Mouse (Mus musculus): Measurements from ENCODE around the gene Cacna1g. TPM values are rescaled to one million over a fixed set of nuclear protein-coding genes. Genes with fewer than 3 reads are reported as not detected.
A peak's percentile ranks its signal among the peaks of the same experiment; 100 is the strongest.

The Cacna1g gene
- polyA plus RNA-seq, 1 experiment from 2014 or later = 13.6 TPM

DNA sequence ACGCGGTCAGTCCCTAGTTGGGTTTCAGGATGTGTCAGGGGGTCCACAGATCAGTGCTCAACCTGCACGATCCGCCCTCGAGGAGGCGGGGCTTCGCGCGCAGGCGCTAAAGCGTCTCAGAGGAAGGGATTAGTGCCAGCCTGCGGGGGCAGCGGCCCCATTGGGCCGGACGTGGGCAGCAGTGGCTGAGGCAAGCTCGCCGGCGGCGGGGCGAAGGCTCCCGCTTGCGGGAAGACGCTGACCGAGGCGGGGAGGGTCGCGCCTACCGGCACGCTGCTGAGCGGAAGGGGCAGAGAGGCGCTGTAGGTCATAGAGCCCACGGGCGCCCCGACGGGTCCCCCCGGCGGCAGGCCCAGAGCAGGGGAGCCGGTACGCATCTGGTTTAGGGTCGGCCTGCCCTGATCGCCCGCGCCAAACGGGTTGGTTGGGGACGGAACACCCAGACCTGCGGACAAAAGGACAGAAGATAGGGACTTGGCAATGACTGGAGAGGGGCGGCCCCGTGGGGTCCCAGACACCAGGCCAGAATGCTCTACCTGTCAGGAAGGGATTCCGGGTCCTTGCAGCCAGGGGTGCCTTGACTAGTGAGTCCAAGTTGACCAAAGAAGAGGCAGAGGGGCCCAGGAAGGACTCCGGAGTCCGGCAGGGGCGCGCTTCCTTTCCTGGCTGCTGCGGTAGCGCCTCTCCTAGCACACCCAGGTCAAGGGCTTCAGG lies 17.2 kb upstream of the Cacna1g start:
- peak overlapping the region; percentile 81 for H3K9ac ChIP-seq
- WGBS = 5% methylated on average over 55 of the region's 55 CpGs
- peaks cover 20% of the 10 kb centered on the region for H3K4me1 ChIP-seq (replicated peaks)
- peak overlapping the region; percentile 64 for H3K4me2 ChIP-seq
- peak; percentile 59 for ATAC-seq (ENCODE audit: low FRiP score)
- H3K9me3 ChIP-seq = no peaks in the 10 kb centered on the region
- H3K36me3 ChIP-seq = no peaks in the 10 kb centered on the region
- peaks cover 65% of the 10 kb centered on the region for H3K27me3 ChIP-seq
- H3K4me3 ChIP-seq = peak overlapping the region; percentile 53
- H3K27ac ChIP-seq = no peak overlapping the region

DNA sequence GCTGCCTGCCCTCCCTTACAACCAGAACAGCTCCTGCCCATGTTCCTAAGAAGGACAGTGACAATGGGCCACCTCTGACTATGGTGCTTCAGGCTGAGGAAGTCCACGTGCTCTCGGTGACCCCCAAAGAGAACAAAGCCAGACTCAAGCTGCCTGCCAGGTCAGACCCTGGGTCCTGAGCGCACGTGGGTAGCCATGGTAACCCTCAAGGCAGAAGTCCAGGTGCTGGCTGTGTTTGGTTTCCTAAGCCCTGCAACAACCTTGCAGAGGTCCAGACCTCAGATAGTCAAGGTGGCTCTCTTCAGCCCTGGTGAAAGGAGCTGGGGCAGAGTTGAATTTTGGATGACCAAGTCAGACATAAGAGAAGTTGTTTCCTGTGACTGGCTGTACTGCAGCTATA lies 15.7 kb upstream of the Cacna1g start:
- ATAC-seq (ENCODE audit: low FRiP score) = no peak
- H3K9me3 ChIP-seq = no peaks in the 10 kb centered on the region
- no peak overlapping the region for H3K9ac ChIP-seq
- peaks cover 20% of the 10 kb centered on the region for H3K4me1 ChIP-seq (replicated peaks)
- no peak overlapping the region for H3K27ac ChIP-seq
- H3K4me3 ChIP-seq = no peak overlapping the region
- H3K27me3 ChIP-seq = peaks cover 70% of the 10 kb centered on the region
- 33% methylated on average over 4 of the region's 4 CpGs for WGBS
- H3K4me2 ChIP-seq = no peak overlapping the region
- no peaks in the 10 kb centered on the region for H3K36me3 ChIP-seq

DNA sequence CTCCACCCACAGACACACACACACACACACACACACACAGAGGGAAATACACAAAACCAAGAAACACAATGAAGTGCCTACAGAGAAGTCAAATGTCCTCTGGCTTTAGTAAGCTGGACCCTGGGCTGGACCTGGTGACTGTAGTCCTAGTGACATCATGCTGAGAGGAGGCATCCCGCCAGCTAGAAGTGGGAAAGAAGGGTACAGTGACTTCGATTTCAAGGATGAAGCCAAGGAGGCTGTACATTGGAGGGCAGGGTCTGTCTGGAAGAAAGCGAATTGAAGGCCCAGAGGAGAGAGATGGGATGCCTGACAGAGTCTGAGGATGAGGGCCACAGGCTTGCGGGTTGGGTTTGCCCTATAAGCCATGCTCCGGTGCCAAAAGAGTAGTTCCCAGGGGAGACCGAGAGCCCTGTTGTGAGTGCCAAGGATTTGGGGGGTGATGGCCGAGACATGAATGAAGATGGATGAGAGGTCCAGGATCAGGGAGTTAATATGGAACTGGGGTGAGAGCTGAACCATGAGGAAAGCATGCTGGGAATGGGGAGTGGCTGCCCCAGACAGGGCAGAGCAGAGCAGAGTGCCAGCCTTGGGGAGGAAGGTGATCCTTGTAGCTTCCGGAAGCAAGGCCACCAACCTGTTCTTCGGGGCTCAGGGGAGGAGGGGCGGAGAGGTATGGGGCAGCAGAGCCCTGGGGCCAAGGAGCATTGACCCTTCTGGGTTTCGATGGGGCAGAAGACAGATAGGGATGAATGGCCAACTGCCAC lies 15.0 kb upstream of the Cacna1g start:
- Histone ChIP-seq H3K4me1 (replicated peaks) (peaks cover 20% of the 10 kb centered on the region), H3K9me3 (no peaks in the 10 kb centered on the region), H3K4me3 (no peak overlapping the region), H3K27me3 (peaks cover 71% of the 10 kb centered on the region), H3K4me2 (no peak overlapping the region), H3K36me3 (no peaks in the 10 kb centered on the region), H3K27ac (no peak overlapping the region), H3K9ac (no peak overlapping the region)
- WGBS = 93% methylated on average over 11 of the region's 11 CpGs
- no peak for ATAC-seq (ENCODE audit: low FRiP score)

DNA sequence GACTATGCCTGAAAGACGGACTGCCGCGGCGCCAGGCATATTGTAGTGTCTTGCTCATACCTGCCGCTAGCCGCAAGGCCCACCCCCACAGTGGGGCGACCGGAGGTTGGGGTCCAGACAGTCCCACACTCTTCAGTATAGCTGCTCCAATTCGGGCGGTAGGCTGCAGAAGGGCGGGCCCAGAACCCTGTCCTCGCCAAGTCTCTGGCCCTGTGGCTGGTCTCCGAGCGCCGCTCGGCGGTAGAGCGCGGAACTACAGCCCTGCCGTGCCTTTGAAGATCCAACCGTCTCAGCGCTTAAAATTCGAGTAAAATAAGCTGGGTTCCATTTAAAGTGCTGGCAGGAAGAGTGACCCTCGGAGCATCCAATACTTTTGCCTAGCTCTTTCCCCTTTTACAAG lies 12.0 kb upstream of the Cacna1g start, which contains the start of gene Spata20:
Gene Spata20 (minus strand): TSS at position 179 of the 400 bp plus-strand sequence.
- 0 out of 2 replicates have a peak within 1 kb of the TSS, but pooled peaks have one; percentile 18 for H3K4me3 ChIP-seq

DNA sequence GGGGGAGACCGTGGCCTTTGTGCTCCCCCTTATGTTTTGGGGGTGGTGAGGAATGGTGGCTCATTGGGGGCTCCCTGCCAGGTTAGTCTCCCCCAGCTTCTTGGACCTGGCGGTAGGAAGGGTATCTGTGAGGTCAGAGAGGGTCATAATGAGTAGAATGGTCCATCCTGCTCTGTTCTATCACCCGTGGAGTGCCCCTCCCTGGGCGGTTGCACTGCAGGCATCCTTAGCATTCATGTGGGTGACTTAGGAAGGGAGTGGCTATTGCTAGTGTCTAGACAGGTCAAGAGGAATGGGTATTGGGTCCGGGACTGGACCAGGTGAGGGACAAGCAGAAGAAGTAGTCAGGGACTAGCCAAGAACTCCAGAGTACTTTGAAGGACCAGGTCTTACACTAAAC lies 11.2 kb upstream of the Cacna1g start:
- peaks cover 7% of the 10 kb centered on the region; the same call in 1 of the 2 replicates for H3K4me1 ChIP-seq (replicated peaks)
- H3K9me3 ChIP-seq = no peaks in the 10 kb centered on the region
- no peak overlapping the region for H3K9ac ChIP-seq
- H3K27me3 ChIP-seq = peaks cover 49% of the 10 kb centered on the region
- H3K4me3 ChIP-seq = no peak overlapping the region
- no peak for ATAC-seq (ENCODE audit: low FRiP score)
- no peak overlapping the region for H3K27ac ChIP-seq
- WGBS = 77% methylated on average over 5 of the region's 5 CpGs
- no peaks in the 10 kb centered on the region for H3K36me3 ChIP-seq
- H3K4me2 ChIP-seq = no peak overlapping the region

More for the DNA sequence above, 12.0 kb upstream of the Cacna1g start, which contains the start of gene Spata20:
- peaks cover 54% of the 10 kb centered on the region for H3K27me3 ChIP-seq
- H3K9ac ChIP-seq = 0 out of 2 replicates have a peak within 1 kb of the TSS, but pooled peaks have one; percentile 20
- no peaks in the 10 kb centered on the region for H3K36me3 ChIP-seq
- H3K9me3 ChIP-seq = no peaks in the 10 kb centered on the region
- H3K27ac ChIP-seq = no peak within 1 kb of the TSS
- H3K4me2 ChIP-seq = peak within 1 kb of the TSS; percentile 41
- H3K4me1 ChIP-seq (replicated peaks) = peaks cover 12% of the 10 kb centered on the region; the same call in 1 of the 2 replicates
- peak; percentile 59; the same call in 1 of the 2 replicates for ATAC-seq (ENCODE audit: low FRiP score)
- whole genome bisulfite sequencing = 4% methylated on average over 24 of the region's 24 CpGs

DNA sequence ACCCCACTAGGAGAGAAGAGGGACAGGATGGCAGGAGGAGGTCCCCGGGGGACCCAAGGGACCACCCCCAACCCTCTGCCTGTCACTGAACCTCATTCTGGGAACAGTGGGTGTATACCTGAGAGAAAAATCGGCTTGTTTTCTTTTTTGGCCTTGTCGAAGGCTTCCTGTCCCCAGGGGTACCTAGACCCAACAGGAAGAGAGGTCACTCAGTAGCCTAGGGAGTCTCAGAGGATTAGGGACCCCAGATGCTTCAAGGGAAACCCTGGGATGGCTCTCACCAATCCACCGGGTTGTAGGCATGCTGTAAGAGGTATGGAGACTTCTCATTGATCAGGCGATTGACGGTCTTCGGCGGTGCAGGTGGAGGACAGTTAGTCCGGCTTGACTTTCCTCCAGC lies 10.6 kb upstream of the Cacna1g start:
- Histone ChIP-seq H3K27me3 (peaks cover 44% of the 10 kb centered on the region), H3K4me2 (no peak overlapping the region), H3K4me3 (no peak overlapping the region), H3K36me3 (no peaks in the 10 kb centered on the region), H3K9me3 (no peaks in the 10 kb centered on the region), H3K4me1 (replicated peaks) (peaks cover 2% of the 10 kb centered on the region; the same call in 1 of the 2 replicates), H3K9ac (no peak overlapping the region), H3K27ac (no peak overlapping the region)
- WGBS = 90% methylated on average over 9 of the region's 9 CpGs
- no peak for ATAC-seq (ENCODE audit: low FRiP score)

DNA sequence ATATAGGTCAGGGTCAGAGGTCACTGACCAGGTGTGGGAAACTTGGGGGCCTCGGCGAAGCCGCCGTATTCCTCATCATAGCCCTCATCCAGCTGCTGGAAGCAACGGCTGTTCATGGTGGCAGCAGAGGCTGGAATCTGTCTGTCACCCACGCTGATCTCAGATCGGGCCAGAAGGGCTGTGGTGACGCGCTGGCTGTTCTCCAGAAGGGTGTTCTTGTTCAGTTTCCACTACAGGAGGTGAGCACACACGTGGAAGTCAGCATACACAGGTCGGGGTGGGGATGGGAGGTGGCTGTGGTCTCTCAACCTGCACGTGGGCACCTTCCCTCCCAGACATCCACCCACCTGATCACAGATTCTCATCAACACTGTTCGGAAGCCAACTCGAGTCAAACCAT lies 9.9 kb upstream of the Cacna1g start:
- 87% methylated on average over 14 of the region's 14 CpGs for WGBS
- no peak for ATAC-seq (ENCODE audit: low FRiP score)
- H3K27me3 ChIP-seq = peaks cover 36% of the 10 kb centered on the region
- H3K9me3 ChIP-seq = no peaks in the 10 kb centered on the region
- H3K27ac ChIP-seq = no peak overlapping the region
- no peaks in the 10 kb centered on the region; the same call in 1 of the 2 replicates for H3K4me1 ChIP-seq (replicated peaks)
- no peak overlapping the region for H3K9ac ChIP-seq
- H3K4me3 ChIP-seq = no peak overlapping the region
- H3K36me3 ChIP-seq = no peaks in the 10 kb centered on the region
- H3K4me2 ChIP-seq = no peak overlapping the region

DNA sequence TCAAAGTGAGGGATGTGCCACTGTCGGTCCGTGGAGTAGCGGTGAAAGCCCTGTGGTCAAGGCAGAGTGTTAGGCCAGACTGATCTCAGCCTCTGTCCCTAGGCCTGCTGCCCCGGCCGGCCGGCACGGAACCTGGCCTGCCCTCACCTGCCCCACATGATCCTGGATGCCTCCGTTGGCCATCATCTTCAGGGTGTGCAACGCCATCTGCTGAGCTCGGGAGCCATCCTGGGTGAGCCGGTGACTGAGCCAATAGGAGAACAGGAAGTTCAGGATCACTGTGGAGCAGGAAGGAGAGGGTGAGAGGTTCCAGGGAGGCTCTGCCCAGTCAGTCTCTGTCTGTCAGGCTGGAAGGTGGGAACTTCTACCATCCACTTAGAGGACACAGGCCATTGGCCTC lies 9.4 kb upstream of the Cacna1g start:
- 83% methylated on average over 11 of the region's 11 CpGs for WGBS
- Histone ChIP-seq H3K4me1 (replicated peaks) (no peaks in the 10 kb centered on the region; the same call in 1 of the 2 replicates), H3K9ac (no peak overlapping the region)

DNA sequence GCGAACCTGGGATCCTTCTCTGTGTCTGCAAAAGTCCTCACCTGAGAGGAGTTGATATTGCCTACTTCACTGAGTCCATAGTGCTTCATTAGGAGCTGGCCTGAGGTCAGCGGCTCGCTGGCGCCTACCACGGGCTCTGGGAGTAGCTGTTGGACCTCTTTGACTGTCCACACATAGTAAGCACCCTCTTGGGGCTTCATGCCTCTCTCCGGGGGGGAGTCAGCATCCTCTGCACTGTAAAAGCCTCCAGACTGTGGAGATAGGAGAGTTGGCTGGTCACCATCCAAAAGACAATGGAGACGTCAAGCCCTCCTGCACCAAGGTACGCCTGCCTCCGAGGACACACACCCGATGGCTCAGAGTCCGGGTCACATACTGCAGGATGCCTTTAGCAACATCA lies 8.7 kb upstream of the Cacna1g start:
- Histone ChIP-seq H3K9ac (no peak overlapping the region), H3K27ac (no peak overlapping the region), H3K4me2 (no peak overlapping the region), H3K4me3 (no peak overlapping the region), H3K36me3 (no peaks in the 10 kb centered on the region), H3K27me3 (peaks cover 36% of the 10 kb centered on the region), H3K9me3 (no peaks in the 10 kb centered on the region), H3K4me1 (replicated peaks) (no peaks in the 10 kb centered on the region; the same call in 1 of the 2 replicates)
- WGBS = 92% methylated on average over 11 of the region's 11 CpGs
- no peak for ATAC-seq (ENCODE audit: low FRiP score)

More for the DNA sequence above, 9.4 kb upstream of the Cacna1g start:
- H3K27ac ChIP-seq = no peak overlapping the region
- peaks cover 38% of the 10 kb centered on the region for H3K27me3 ChIP-seq
- ATAC-seq (ENCODE audit: low FRiP score) = no peak
- H3K9me3 ChIP-seq = no peaks in the 10 kb centered on the region
- H3K4me2 ChIP-seq = no peak overlapping the region
- no peaks in the 10 kb centered on the region for H3K36me3 ChIP-seq
- H3K4me3 ChIP-seq = no peak overlapping the region

DNA sequence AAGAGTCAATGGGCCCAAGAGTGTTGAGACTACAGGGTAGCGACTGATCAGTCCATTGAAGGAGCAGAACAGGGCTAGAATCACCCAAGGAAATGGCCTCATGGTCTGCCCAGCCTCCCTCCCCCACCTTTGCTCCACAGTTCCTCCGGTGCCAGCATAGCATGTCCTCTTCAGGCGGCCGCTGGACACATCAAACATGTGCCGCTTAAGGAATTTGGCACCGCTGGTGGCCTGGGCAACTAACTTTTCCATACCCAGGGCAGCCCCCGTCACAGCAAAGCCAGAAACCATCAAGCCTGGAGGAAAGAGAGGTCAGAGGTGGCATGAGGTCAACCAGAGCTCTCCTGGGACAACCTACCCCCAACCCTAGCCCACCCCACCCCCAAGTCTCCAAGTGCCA lies 8.0 kb upstream of the Cacna1g start:
- H3K4me2 ChIP-seq = no peak overlapping the region
- H3K27me3 ChIP-seq = peaks cover 36% of the 10 kb centered on the region
- H3K9me3 ChIP-seq = no peaks in the 10 kb centered on the region
- no peak for ATAC-seq (ENCODE audit: low FRiP score)
- no peak overlapping the region for H3K9ac ChIP-seq
- H3K4me3 ChIP-seq = no peak overlapping the region
- no peaks in the 10 kb centered on the region for H3K36me3 ChIP-seq
- no peak overlapping the region for H3K27ac ChIP-seq
- H3K4me1 ChIP-seq (replicated peaks) = no peaks in the 10 kb centered on the region; the same call in 1 of the 2 replicates
- WGBS = 91% methylated on average over 7 of the region's 7 CpGs

DNA sequence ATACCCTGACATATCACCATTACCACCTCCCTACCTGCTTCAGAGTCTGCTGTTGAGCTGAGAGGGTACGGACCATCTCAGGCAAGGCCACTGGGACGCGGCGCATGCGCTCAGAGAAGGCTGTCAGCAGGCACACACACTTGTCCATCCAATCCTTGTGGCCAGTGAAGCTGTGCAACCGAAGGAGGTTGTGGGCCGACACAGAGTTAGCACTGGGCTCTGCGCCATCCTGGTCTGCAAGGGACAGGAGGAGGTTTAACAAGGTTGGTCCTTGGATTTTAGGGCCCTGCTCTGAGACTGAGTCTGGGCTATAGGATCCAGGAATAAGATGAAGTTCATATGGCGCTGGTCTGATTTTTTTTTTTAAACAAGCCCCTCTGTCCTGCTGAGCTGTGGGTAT lies 6.4 kb upstream of the Cacna1g start:
- WGBS = 81% methylated on average over 9 of the region's 9 CpGs
- no peak for ATAC-seq (ENCODE audit: low FRiP score)
- Histone ChIP-seq H3K9ac (no peak overlapping the region), H3K9me3 (no peaks in the 10 kb centered on the region), H3K27ac (no peak overlapping the region), H3K4me3 (no peak overlapping the region), H3K4me2 (no peak overlapping the region), H3K4me1 (replicated peaks) (peaks cover 10% of the 10 kb centered on the region), H3K36me3 (no peaks in the 10 kb centered on the region), H3K27me3 (peaks cover 38% of the 10 kb centered on the region)

DNA sequence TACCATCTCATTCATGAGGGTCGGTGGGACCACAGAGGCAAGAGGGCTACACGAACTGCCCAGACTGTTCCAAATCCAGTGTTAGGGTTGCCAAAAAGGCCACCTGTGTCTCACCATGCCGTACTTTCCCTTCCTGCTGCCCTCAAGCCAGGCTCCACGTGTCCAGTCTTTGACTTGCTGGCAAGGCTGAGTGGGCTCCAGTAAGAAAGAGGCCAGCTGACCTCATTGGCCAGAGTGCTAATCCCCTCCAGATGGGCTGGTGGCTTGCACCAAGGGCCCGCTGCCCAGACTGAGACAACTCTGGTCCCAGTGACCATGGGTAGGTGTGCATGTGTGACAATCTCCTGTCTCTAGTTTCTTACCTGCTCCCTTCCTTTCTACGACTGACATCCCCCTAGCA lies 3.7 kb upstream of the Cacna1g start:
- H3K9me3 ChIP-seq = no peaks in the 10 kb centered on the region
- no peak overlapping the region for H3K27ac ChIP-seq
- H3K27me3 ChIP-seq = peaks cover 35% of the 10 kb centered on the region
- H3K4me2 ChIP-seq = no peak overlapping the region
- ATAC-seq (ENCODE audit: low FRiP score) = no peak
- no peak overlapping the region for H3K4me3 ChIP-seq
- H3K36me3 ChIP-seq = no peaks in the 10 kb centered on the region
- H3K9ac ChIP-seq = no peak overlapping the region
- peaks cover 31% of the 10 kb centered on the region for H3K4me1 ChIP-seq (replicated peaks)
- 76% methylated on average over 6 of the region's 6 CpGs for WGBS

Data from hindbrain, embryonic 13.5 days (tissue).